Mouse (Mus musculus) bone marrow macrophage, adult 2 months (primary cell): ENCODE data around the gene Cdk14.

Experiments used
- CTCF ChIP-seq: IDR thresholded peaks from 2 replicates; pipeline ENCODE4 v1.5.1; 2012; ENCODE audit warnings: low read depth, mild to moderate bottlenecking, low read length, moderate library complexity
- POLR2A ChIP-seq: IDR thresholded peaks from 2 replicates; pipeline ENCODE4 v1.6.1; 2012; ENCODE audit warnings: mild to moderate bottlenecking, low read depth, low read length, borderline replicate concordance

- TF ChIP-seq CTCF (no peak), POLR2A (no peak)
These were observed 364.6 kb downstream of the Cdk14 start for GRCm38 (mm10) chr5:5055494-5055893.
